Mouse (Mus musculus) neural tube, postnatal 0 days (tissue): ENCODE data around the gene Cngb1. TPM values are rescaled to one million over a fixed set of nuclear protein-coding genes. Genes with fewer than 3 reads are reported as not detected.

Experiments
- polyA plus RNA-seq: library from polyadenylated mRNA; unstranded; fragments of >200 nt; fragmentation: Nextera tagmentation; extraction: Ambion mirVana; gene quantifications from 2 replicates; pipeline ENCODE4 v1.2.1, GENCODE M21; 2015

Cngb1 gene
- polyA plus RNA-seq: 0.70 and 1.5 TPM in 2 replicates

GRCm38 (mm10) chr8:95306431-95306830, at the start of gene Cngb1:
Gene Cngb1 (minus strand): TSS chr8:95306585.

GRCm38 (mm10) chr8:95352151-95352870, 45.9 kb upstream of the Cngb1 start, which contains the start of gene Mmp15:
Gene Mmp15 (plus strand): TSS chr8:95352268.

GRCm38 (mm10) chr8:95331720-95332436, 25.5 kb upstream of the Cngb1 start, which contains the start of the genes Zfp319 and Usb1:
Gene Zfp319 (minus strand): TSS chr8:95331950.
Gene Usb1 (plus strand): TSS chr8:95332284.

GRCm38 (mm10) chr8:95310342-95310970, 4.1 kb upstream of the Cngb1 start, which contains the start of gene Tepp:
Gene Tepp (plus strand): TSS chr8:95310566.

GRCm38 (mm10) chr8:95202649-95203275, 103.6 kb downstream of the Cngb1 start, which contains the start of gene Kifc3:
Gene Kifc3 (minus strand): TSS chr8:95202812.

Other genes starting within 250 kb of the Cngb1 start
- 36.5 and 38.4 TPM in 2 replicates for gene Katnb1, start 225.4 kb downstream of the Cngb1 start, polyA plus RNA-seq
- 33.4 and 34.6 TPM in 2 replicates for gene Kifc3, start 103.8 kb downstream of the Cngb1 start, polyA plus RNA-seq
- 1.9 and 3.1 TPM in 2 replicates for gene Tepp, start 4.0 kb upstream of the Cngb1 start, polyA plus RNA-seq
- 7.9 and 9.2 TPM in 2 replicates for gene Zfp319, start 25.4 kb upstream of the Cngb1 start, polyA plus RNA-seq
- gene Usb1, start 25.7 kb upstream of the Cngb1 start, polyA plus RNA-seq: 23.5 and 28.6 TPM in 2 replicates
- gene Mmp15, start 45.7 kb upstream of the Cngb1 start, polyA plus RNA-seq: 21.0 and 22.4 TPM in 2 replicates
- 121 and 128 TPM in 2 replicates for gene Cfap20, start 128.3 kb upstream of the Cngb1 start, polyA plus RNA-seq
- 10.6 and 12.3 TPM in 2 replicates for gene Csnk2a2, start 183.5 kb upstream of the Cngb1 start, polyA plus RNA-seq
- 1.7 and 2.3 TPM in 2 replicates for gene Ccdc113, start 227.5 kb upstream of the Cngb1 start, polyA plus RNA-seq